Mouse (Mus musculus) heart, adult 2 months (tissue): ENCODE measurements around the gene Vegfa. TPM values are rescaled to one million over a fixed set of nuclear protein-coding genes. Genes with fewer than 3 reads are reported as not detected.

ENCODE experiments used
- DNase-seq, 2 experiments: peaks; one replicate each; pipeline ENCODE4 v3.0.0; 2021
- H3K27ac ChIP-seq: fragments of 200-600 bp; 2 replicates; pipeline ENCODE4 v1.8.1; 2022
- H3K27me3 ChIP-seq: fragments of 200-500 bp; 2 replicates; pipeline ENCODE4 v1.6.1; 2012; ENCODE audit warnings: mild to moderate bottlenecking, low read length, inconsistent platforms, mixed read lengths; ENCODE audit not compliant: control insufficient read depth, insufficient read depth
- H3K36me3 ChIP-seq: fragments of 200-500 bp; 2 replicates; pipeline ENCODE4 v1.6.1; 2012; ENCODE audit warnings: low read length, inconsistent platforms; ENCODE audit not compliant: control insufficient read depth, insufficient read depth
- H3K4me1 ChIP-seq: fragments of 200-500 bp; 2 replicates; pipeline ENCODE4 v1.6.1; 2011; ENCODE audit warnings: low read length; ENCODE audit not compliant: control insufficient read depth, insufficient read depth
- H3K4me3 ChIP-seq: fragments of 200-600 bp; 2 replicates; pipeline ENCODE4 v1.8.1; 2022
- H3K79me2 ChIP-seq: fragments of 200-500 bp; replicated peaks from 2 replicates; pipeline ENCODE4 v1.6.1; 2012; ENCODE audit warnings: mild to moderate bottlenecking, inconsistent platforms, low read length, moderate library complexity, mixed read lengths; ENCODE audit not compliant: control insufficient read depth, insufficient read depth
- H3K9ac ChIP-seq: fragments of 200-500 bp; 2 replicates; pipeline ENCODE4 v1.6.1; 2012; ENCODE audit warnings: low read depth, mild to moderate bottlenecking, control low read depth, inconsistent platforms, low read length, mixed read lengths
- CTCF ChIP-seq: fragments of 200-600 bp; IDR thresholded peaks from 2 replicates; pipeline ENCODE4 v1.8.1; 2022; ENCODE audit warnings: antibody characterized with exemption, mild to moderate bottlenecking, moderate library complexity
- EP300 ChIP-seq: fragments of 200-500 bp; IDR thresholded peaks from 2 replicates; pipeline ENCODE4 v1.6.1; 2011; ENCODE audit warnings: low read depth, low read length, control low read depth; ENCODE audit not compliant: insufficient read depth
- POLR2A ChIP-seq: fragments of 200-500 bp; IDR thresholded peaks from 2 replicates; pipeline ENCODE4 v1.6.1; 2011; ENCODE audit warnings: mild to moderate bottlenecking, low read depth, low read length, control low read depth; ENCODE audit not compliant: insufficient read depth
- WGBS: fragments of 180-500 bp; shearing (Covaris S2); methylation state at CpG from one replicate; pipeline ENCODE4 v1.1.7; 2018; 5-methylcytosine and 5-hydroxymethylcytosine counted together
- intact Hi-C: fragments of 180-260 bp; cut with DNase I; formaldehyde crosslinking; loops from one replicate; pipeline ENCODE4 v1.15.1; 2025
- polyA plus RNA-seq: library from polyadenylated mRNA; depleted of rRNA; stranded (reverse); fragments of >200 nt; gene quantifications from 2 replicates; pipeline ENCODE4 v1.2.3, GENCODE M21; 2012
- total RNA-seq, 2 experiments: library from RNA; stranded (reverse); gene quantifications; 2 replicates each; pipeline ENCODE4 v1.2.3; 2021

Gene Vegfa
- total and polyA plus RNA-seq, 3 experiments: 207 to 384 (median 328) TPM

- intact Hi-C loops: no loop called here
- no peak for DNase-seq
- H3K27ac ChIP-seq: no peak overlapping the region
- no peaks in the 10 kb centered on the region for H3K4me1 ChIP-seq
- H3K4me3 ChIP-seq: no peak overlapping the region
- no peaks in the 10 kb centered on the region for H3K79me2 ChIP-seq
- no peak for TF ChIP-seq POLR2A
- no peak for TF ChIP-seq CTCF
- no peak for TF ChIP-seq EP300
- H3K36me3 ChIP-seq: no peaks in the 10 kb centered on the region
- no peaks in the 10 kb centered on the region for H3K27me3 ChIP-seq
- H3K9ac ChIP-seq: no peak overlapping the region
- WGBS: 29% methylated on average over 1 of the region's 1 CpGs
These were observed 44.0 kb upstream of the Vegfa start for GRCm38 (mm10) chr17:46076260-46076551.

- no peak overlapping the region for H3K4me3 ChIP-seq
- no peak for DNase-seq
- no peak overlapping the region for H3K27ac ChIP-seq
- intact Hi-C loops: no loop called here
- no peaks in the 10 kb centered on the region for H3K4me1 ChIP-seq
- no peaks in the 10 kb centered on the region for H3K27me3 ChIP-seq
- H3K9ac ChIP-seq: no peak overlapping the region
- TF ChIP-seq POLR2A: no peak
- TF ChIP-seq EP300: no peak
- TF ChIP-seq CTCF: no peak
- WGBS: 71% methylated on average over 5 of the region's 5 CpGs
- H3K36me3 ChIP-seq: no peaks in the 10 kb centered on the region
- no peaks in the 10 kb centered on the region for H3K79me2 ChIP-seq
These were observed 43.5 kb upstream of the Vegfa start for GRCm38 (mm10) chr17:46075551-46076259.

- no peaks in the 10 kb centered on the region for H3K79me2 ChIP-seq
- no peak overlapping the region for H3K27ac ChIP-seq
- no peaks in the 10 kb centered on the region for H3K4me1 ChIP-seq
- no peak for TF ChIP-seq EP300
- TF ChIP-seq CTCF: peak; percentile 52
- intact Hi-C loops: no loop called here
- 70% methylated on average over 3 of the region's 3 CpGs for WGBS
- H3K27me3 ChIP-seq: no peaks in the 10 kb centered on the region
- H3K9ac ChIP-seq: no peak overlapping the region
- no peak overlapping the region for H3K4me3 ChIP-seq
- DNase-seq: peak in 1 of 2 experiments; percentile 28
- no peaks in the 10 kb centered on the region for H3K36me3 ChIP-seq
These were observed 42.9 kb upstream of the Vegfa start for GRCm38 (mm10) chr17:46075116-46075485.

GRCm38 (mm10) chr17:46074398-46075115, 42.4 kb upstream of the Vegfa start:
- intact Hi-C loops: no loop called here
- Histone ChIP-seq H3K9ac (no peak overlapping the region), H3K27me3 (no peaks in the 10 kb centered on the region), H3K4me1 (no peaks in the 10 kb centered on the region), H3K79me2 (no peaks in the 10 kb centered on the region), H3K27ac (no peak overlapping the region; the same call in 1 of the 2 replicates), H3K4me3 (no peak overlapping the region), H3K36me3 (no peaks in the 10 kb centered on the region)
- WGBS: 50% methylated on average over 7 of the region's 7 CpGs
- no peak for DNase-seq
- TF ChIP-seq EP300 (no peak), CTCF (no peak), POLR2A (no peak)

- no peaks in the 10 kb centered on the region for H3K79me2 ChIP-seq
- 18% methylated on average over 23 of the region's 23 CpGs for WGBS
- peak overlapping the region; percentile 24 for H3K4me3 ChIP-seq
These were observed 41.6 kb upstream of the Vegfa start for GRCm38 (mm10) chr17:46073730-46074301.

GRCm38 (mm10) chr17:46071531-46071930, 39.4 kb upstream of the Vegfa start:
- WGBS: 86% methylated on average over 3 of the region's 3 CpGs
- TF ChIP-seq CTCF (no peak), POLR2A (no peak), EP300 (no peak)
- intact Hi-C loops: no loop called here
- H3K4me1 ChIP-seq: no peaks in the 10 kb centered on the region
- no peak overlapping the region for H3K9ac ChIP-seq
- no peaks in the 10 kb centered on the region for H3K36me3 ChIP-seq
- no peaks in the 10 kb centered on the region for H3K79me2 ChIP-seq
- H3K27ac ChIP-seq: no peak overlapping the region
- no peak overlapping the region for H3K4me3 ChIP-seq
- no peaks in the 10 kb centered on the region for H3K27me3 ChIP-seq
- no peak for DNase-seq

More at GRCm38 (mm10) chr17:46073730-46074301, 41.6 kb upstream of the Vegfa start:
- Histone ChIP-seq H3K27ac (no peak overlapping the region; the same call in 1 of the 2 replicates), H3K4me1 (no peaks in the 10 kb centered on the region), H3K27me3 (no peaks in the 10 kb centered on the region), H3K9ac (no peak overlapping the region), H3K36me3 (no peaks in the 10 kb centered on the region)
- no peak for TF ChIP-seq POLR2A
- 0 out of 2 replicates have a peak, but pooled peaks have one; percentile 31 for TF ChIP-seq EP300
- intact Hi-C loops: no loop called here
- DNase-seq: peak; percentile 73 to 82
